Mouse (Mus musculus): Measurements from ENCODE around the gene Il10. TPM values are rescaled to one million over a fixed set of nuclear protein-coding genes. Genes with fewer than 3 reads are reported as not detected.

The Il10 gene
- total and polyA plus RNA-seq, 2 experiments from 2014 or later: not detected

- ATAC-seq (ENCODE audit: insufficient read depth, low read depth) (peak; percentile 29; the same call in 1 of the 2 replicates), DNase-seq (ENCODE audit: low spot score) (no peak)
- no peaks in the 10 kb centered on the region for H3K27me3 ChIP-seq (ENCODE audit: control insufficient read depth, insufficient read depth, low read length)
- no peak overlapping the region for H3K9ac ChIP-seq (replicated peaks; ENCODE audit: low read depth, low read length)
- H3K4me3 ChIP-seq (ENCODE audit: low read depth, low read length): no peak overlapping the region
- H3K27ac ChIP-seq (ENCODE audit: low read depth): peak overlapping the region; percentile 66
- no peaks in the 10 kb centered on the region for H3K9me3 ChIP-seq (replicated peaks; ENCODE audit: control insufficient read depth, low read length)
- H3K4me1 ChIP-seq (ENCODE audit: control insufficient read depth, insufficient read depth): peaks cover 69% of the 10 kb centered on the region
- no peak for TF ChIP-seq EP300 (IDR thresholded peaks at IDR 0.05; ENCODE audit: low read depth)
- no peak for TF ChIP-seq CTCF (IDR thresholded peaks at IDR 0.05; ENCODE audit: low read depth)
- H3K36me3 ChIP-seq (replicated peaks; ENCODE audit: control insufficient read depth, insufficient read depth, low read length): no peaks in the 10 kb centered on the region
- 23% methylated on average over 8 of the region's 8 CpGs for WGBS
- peak overlapping the region; percentile 32; the same call in 1 of the 2 replicates for H3K4me2 ChIP-seq (ENCODE audit: low read depth, low read length)
Measured at GRCm38 (mm10) chr1:131074524-131074938, 54.9 kb downstream of the Il10 start.

Other genes with a start within 250 kb of the Il10 start
- gene Fcamr, start 218.9 kb upstream of the Il10 start, total RNA-seq (2014; rRNA removed; ENCODE audit: low replicate concordance): 2.8 TPM in 1 of 2 replicates, not detected in the other
- gene Fcamr, start 218.9 kb upstream of the Il10 start, polyA plus RNA-seq (2015; fragmentation: Nextera tagmentation; extraction: Ambion mirVana): 0.15 and 0.19 TPM in 2 replicates
- gene Pigr, start 193.2 kb upstream of the Il10 start, total RNA-seq (2014; rRNA removed; ENCODE audit: low replicate concordance): not detected in 2 replicates
- gene Pigr, start 193.2 kb upstream of the Il10 start, polyA plus RNA-seq (2015; fragmentation: Nextera tagmentation; extraction: Ambion mirVana): 0.05 and 0.07 TPM in 2 replicates
- not detected in 2 replicates for gene Fcmr, start 154.2 kb upstream of the Il10 start, total RNA-seq (2014; rRNA removed; ENCODE audit: low replicate concordance)
- 1.7 and 1.9 TPM in 2 replicates for gene Fcmr, start 154.2 kb upstream of the Il10 start, polyA plus RNA-seq (2015; fragmentation: Nextera tagmentation; extraction: Ambion mirVana)
- gene Il24, start 132.4 kb upstream of the Il10 start, total RNA-seq (2014; rRNA removed; ENCODE audit: low replicate concordance): not detected in 2 replicates
- not detected in 2 replicates for gene Il24, start 132.4 kb upstream of the Il10 start, polyA plus RNA-seq (2015; fragmentation: Nextera tagmentation; extraction: Ambion mirVana)
- not detected in 2 replicates for gene Il20, start 108.4 kb upstream of the Il10 start, total RNA-seq (2014; rRNA removed; ENCODE audit: low replicate concordance)
- not detected in 2 replicates for gene Il20, start 108.4 kb upstream of the Il10 start, polyA plus RNA-seq (2015; fragmentation: Nextera tagmentation; extraction: Ambion mirVana)
- not detected in 2 replicates for gene Il19, start 79.7 kb upstream of the Il10 start, total RNA-seq (2014; rRNA removed; ENCODE audit: low replicate concordance)
- not detected in 2 replicates for gene Il19, start 79.7 kb upstream of the Il10 start, polyA plus RNA-seq (2015; fragmentation: Nextera tagmentation; extraction: Ambion mirVana)
- gene Mapkapk2, start 78.0 kb downstream of the Il10 start, total RNA-seq (2014; rRNA removed; ENCODE audit: low replicate concordance): 302 and 348 TPM in 2 replicates
- gene Mapkapk2, start 78.0 kb downstream of the Il10 start, polyA plus RNA-seq (2015; fragmentation: Nextera tagmentation; extraction: Ambion mirVana): 62.6 and 69.9 TPM in 2 replicates
- gene Dyrk3, start 118.5 kb downstream of the Il10 start, total RNA-seq (2014; rRNA removed; ENCODE audit: low replicate concordance): 1.3 and 1.4 TPM in 2 replicates
- gene Dyrk3, start 118.5 kb downstream of the Il10 start, polyA plus RNA-seq (2015; fragmentation: Nextera tagmentation; extraction: Ambion mirVana): 0.60 and 0.86 TPM in 2 replicates
- 16.6 and 27.0 TPM in 2 replicates for gene Eif2d, start 133.3 kb downstream of the Il10 start, total RNA-seq (2014; rRNA removed; ENCODE audit: low replicate concordance)
- 38.3 and 39.6 TPM in 2 replicates for gene Eif2d, start 133.3 kb downstream of the Il10 start, polyA plus RNA-seq (2015; fragmentation: Nextera tagmentation; extraction: Ambion mirVana)
- 3.3 and 23.4 TPM in 2 replicates for gene Rassf5, start 225.4 kb downstream of the Il10 start, total RNA-seq (2014; rRNA removed; ENCODE audit: low replicate concordance)
- gene Rassf5, start 225.4 kb downstream of the Il10 start, polyA plus RNA-seq (2015; fragmentation: Nextera tagmentation; extraction: Ambion mirVana): 2.9 and 3.3 TPM in 2 replicates